Mouse (Mus musculus) cerebellum, adult 2 months (tissue): Measurements from ENCODE around the gene Astn2.

Experiments used
- CTCF ChIP-seq: fragments of 200-500 bp; IDR thresholded peaks from 2 replicates; pipeline ENCODE4 v1.5.1; 2011; ENCODE audit warnings: low read depth, mild to moderate bottlenecking, control low read depth, low read length, moderate library complexity, borderline replicate concordance; ENCODE audit not compliant: insufficient read depth
- POLR2A ChIP-seq: fragments of 200-500 bp; IDR thresholded peaks from 2 replicates; pipeline ENCODE4 v1.6.1; 2011; ENCODE audit warnings: low read length, control low read depth, borderline replicate concordance; ENCODE audit not compliant: insufficient read depth

DNA sequence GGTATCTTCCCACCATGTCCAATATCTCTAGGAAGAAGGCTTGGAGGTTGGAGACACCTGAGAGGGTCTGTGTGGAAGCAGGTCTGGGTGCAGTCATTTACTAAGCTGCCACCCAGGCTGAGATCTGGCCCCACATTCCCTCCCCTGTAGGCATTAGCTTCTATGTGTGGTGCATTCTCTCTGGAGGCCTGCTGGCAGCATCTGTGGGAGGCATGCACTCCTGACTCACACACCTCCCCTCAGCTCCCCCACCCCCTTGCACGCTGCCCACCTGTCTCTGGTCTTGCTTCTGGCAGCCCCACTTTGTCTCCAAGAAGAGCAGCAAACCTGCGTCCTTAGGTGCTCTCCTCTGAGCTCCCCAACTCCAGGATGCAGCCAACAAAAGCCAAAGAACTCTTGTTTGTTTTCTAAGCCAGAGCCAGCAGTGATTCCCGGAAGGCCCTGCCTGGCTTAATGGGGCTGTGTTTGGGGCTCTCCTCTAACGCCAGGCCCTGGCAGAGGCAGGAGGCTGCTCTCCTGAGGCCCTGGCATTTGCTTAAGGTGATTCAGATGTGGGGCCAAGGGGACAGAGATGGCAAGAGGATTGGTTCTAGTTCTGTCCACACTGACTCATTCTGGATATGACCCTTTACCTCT lies 928.4 kb downstream of the Astn2 start:
- TF ChIP-seq CTCF (no peak), POLR2A (no peak)
